ENCODE assay signal across 25 mouse cellular contexts in genomic region chr3:148865234-148865633, GRCm38 (mm10).
DNase-seq lines count a peak whose midpoint lies in the region; ATAC-seq and TF ChIP-seq lines count a peak whose summit lies in the region.
"Had no signal": no experiment of that assay in that cellular context is flagged by ENCODE, and none has a peak within 500 bp of the region (broad histone marks: within the 10 kb centered on the region; RNA-seq: fewer than 3 reads in every experiment).

No protein-coding gene starts in this region.

- H3K4me3 ChIP-seq in midbrain, postnatal 0 days (ENCODE audit: low read depth, low read length) = no peak overlapping the region
- H3K4me3 ChIP-seq in midbrain, embryonic 14.5 days (replicated peaks; ENCODE audit: low read depth, low read length) = no peak overlapping the region
- H3K4me3 ChIP-seq in hindbrain, embryonic 16.5 days (ENCODE audit: low read length) = no peak overlapping the region
- H3K4me3 ChIP-seq in embryonic facial prominence, embryonic 10.5 days = no peak overlapping the region
- H3K4me3 ChIP-seq: embryonic facial prominence, embryonic 13.5 days; gastrocnemius, adult 2 months; heart, embryonic 13.5 days; intestine, embryonic 15.5 days; layer of hippocampus, adult 2 months; limb, embryonic 13.5 days; liver, embryonic 12.5 days; midbrain, embryonic 12.5 days had no signal

- H3K36me3 ChIP-seq in midbrain, postnatal 0 days (ENCODE audit: insufficient read depth, low read length) = no peaks in the 10 kb centered on the region
- 0 out of 2 replicates have a peak, but pooled peaks cover 3% of the 10 kb centered on the region for H3K36me3 ChIP-seq in midbrain, embryonic 14.5 days (ENCODE audit: control insufficient read depth, insufficient read depth, low read length)
- no peaks in the 10 kb centered on the region for H3K36me3 ChIP-seq in hindbrain, embryonic 16.5 days (ENCODE audit: control insufficient read depth, insufficient read depth, low read length)
- peaks cover 44% of the 10 kb centered on the region for H3K36me3 ChIP-seq in embryonic facial prominence, embryonic 10.5 days (replicated peaks)

- 63% methylated on average over 7 of the region's 7 CpGs for WGBS in midbrain, postnatal 0 days
- 78% methylated on average over 7 of the region's 7 CpGs for WGBS in midbrain, embryonic 14.5 days
- WGBS in hindbrain, embryonic 16.5 days = 56% methylated on average over 7 of the region's 7 CpGs
- WGBS in embryonic facial prominence, embryonic 10.5 days = 81% methylated on average over 7 of the region's 7 CpGs

- no peak for DNase-seq in frontal cortex, postnatal 36 days (ENCODE audit: low spot score in 2 of 2)
- peak; percentile 64 for DNase-seq in midbrain, postnatal 0 days (ENCODE audit: low spot score)
- no peak for DNase-seq in midbrain, embryonic 14.5 days
- peak; percentile 22 for DNase-seq in brain, embryonic 18.5 days (ENCODE audit: low read depth, low spot score)
- no peak for DNase-seq in embryonic facial prominence, embryonic 10.5 days (ENCODE audit: low spot score)
- DNase-seq: adrenal gland, postnatal 36 days; B cell, adult 2 months; cerebellum, adult 11-12 months; cerebellum, adult 9-11 months; embryo, embryonic 11 days; gastrocnemius, adult 2 months; liver, postnatal 0 days; lung, postnatal 36 days; right cerebral cortex, adult 18-20 months; thymus, adult 2 months; thymus, postnatal 4 days had no signal

- no peak overlapping the region for H3K4me2 ChIP-seq in midbrain, postnatal 0 days (ENCODE audit: low read depth, low read length, poor library complexity, severe bottlenecking)
- no peak overlapping the region for H3K4me2 ChIP-seq in midbrain, embryonic 14.5 days (ENCODE audit: low read length)
- H3K4me2 ChIP-seq in hindbrain, embryonic 16.5 days (ENCODE audit: low read length) = no peak overlapping the region
- H3K4me2 ChIP-seq: embryonic facial prominence, embryonic 13.5 days; intestine, embryonic 15.5 days; limb, embryonic 13.5 days; liver, embryonic 12.5 days; midbrain, embryonic 12.5 days had no signal

- no peak overlapping the region for H3K27ac ChIP-seq in midbrain, postnatal 0 days (ENCODE audit: low read depth, low read length)
- H3K27ac ChIP-seq in midbrain, embryonic 14.5 days (replicated peaks; ENCODE audit: low read depth, low read length) = no peak overlapping the region
- no peak overlapping the region for H3K27ac ChIP-seq in hindbrain, embryonic 16.5 days (ENCODE audit: low read depth, low read length)
- no peak overlapping the region for H3K27ac ChIP-seq in embryonic facial prominence, embryonic 10.5 days (replicated peaks)
- H3K27ac ChIP-seq: embryonic facial prominence, embryonic 13.5 days; gastrocnemius, adult 2 months; intestine, embryonic 15.5 days; layer of hippocampus, adult 2 months; limb, embryonic 13.5 days; liver, embryonic 12.5 days; midbrain, embryonic 12.5 days had no signal

- 0 out of 2 replicates have a peak, but pooled peaks have one; percentile 10 for ATAC-seq in frontal cortex, adult (ENCODE audit: low TSS enrichment)
- ATAC-seq in midbrain, postnatal 0 days (ENCODE audit: low FRiP score) = no peak
- no peak for ATAC-seq in midbrain, embryonic 14.5 days (ENCODE audit: low FRiP score, low TSS enrichment)
- peak; percentile 79 for ATAC-seq in hindbrain, embryonic 16.5 days
- ATAC-seq: intestine, embryonic 15.5 days; liver, embryonic 12.5 days; liver, postnatal 0 days had no signal

- no peaks in the 10 kb centered on the region for H3K9me3 ChIP-seq in midbrain, postnatal 0 days (ENCODE audit: low read length)
- no peaks in the 10 kb centered on the region for H3K9me3 ChIP-seq in midbrain, embryonic 14.5 days (ENCODE audit: control insufficient read depth, low read length)
- no peaks in the 10 kb centered on the region for H3K9me3 ChIP-seq in hindbrain, embryonic 16.5 days (ENCODE audit: control insufficient read depth, low read length)
- no peaks in the 10 kb centered on the region for H3K9me3 ChIP-seq in embryonic facial prominence, embryonic 10.5 days
- H3K9me3 ChIP-seq: embryonic facial prominence, embryonic 13.5 days; heart, embryonic 13.5 days; intestine, embryonic 15.5 days; limb, embryonic 13.5 days; liver, embryonic 12.5 days; midbrain, embryonic 12.5 days had no signal

- H3K9ac ChIP-seq in midbrain, postnatal 0 days (replicated peaks; ENCODE audit: low read length, poor library complexity, severe bottlenecking) = no peak overlapping the region
- H3K9ac ChIP-seq in midbrain, embryonic 14.5 days (replicated peaks; ENCODE audit: low read length) = no peak overlapping the region
- H3K9ac ChIP-seq in hindbrain, embryonic 16.5 days (ENCODE audit: low read depth, low read length) = no peak overlapping the region
- H3K9ac ChIP-seq: embryonic facial prominence, embryonic 13.5 days; intestine, embryonic 15.5 days; limb, embryonic 13.5 days; liver, embryonic 12.5 days; liver, postnatal 0 days; midbrain, embryonic 12.5 days had no signal

- no peak for TF ChIP-seq CTCF in midbrain, postnatal 0 days (IDR thresholded peaks at IDR 0.05)

- no peaks in the 10 kb centered on the region for H3K27me3 ChIP-seq in midbrain, postnatal 0 days (ENCODE audit: insufficient read depth, low read length)
- H3K27me3 ChIP-seq in midbrain, embryonic 14.5 days (ENCODE audit: control insufficient read depth, insufficient read depth, low read length) = no peaks in the 10 kb centered on the region
- H3K27me3 ChIP-seq in hindbrain, embryonic 16.5 days (replicated peaks; ENCODE audit: control insufficient read depth, insufficient read depth, low read length) = no peaks in the 10 kb centered on the region
- H3K27me3 ChIP-seq in embryonic facial prominence, embryonic 10.5 days (replicated peaks; ENCODE audit: low read depth, poor library complexity, severe bottlenecking) = no peaks in the 10 kb centered on the region
- H3K27me3 ChIP-seq: embryonic facial prominence, embryonic 13.5 days; heart, embryonic 13.5 days; intestine, embryonic 15.5 days; limb, embryonic 13.5 days; liver, embryonic 12.5 days; midbrain, embryonic 12.5 days had no signal

- no peaks in the 10 kb centered on the region for H3K4me1 ChIP-seq in midbrain, postnatal 0 days (ENCODE audit: insufficient read depth, low read length)
- no peaks in the 10 kb centered on the region for H3K4me1 ChIP-seq in midbrain, embryonic 14.5 days (ENCODE audit: control insufficient read depth, insufficient read depth, low read length)
- H3K4me1 ChIP-seq in hindbrain, embryonic 16.5 days (ENCODE audit: control insufficient read depth, insufficient read depth, low read depth, low read length) = no peaks in the 10 kb centered on the region
- peaks cover 15% of the 10 kb centered on the region for H3K4me1 ChIP-seq in embryonic facial prominence, embryonic 10.5 days
- H3K4me1 ChIP-seq: intestine, embryonic 15.5 days had no signal

Comparison
In these comparisons a context has a peak if more than half of its experiments do, and no peak if none do; other contexts are left out.
1. DNase-seq: peak in midbrain, postnatal 0 days (single experiment) and brain, embryonic 18.5 days (single experiment); none in frontal cortex, postnatal 36 days (0 of 2), midbrain, embryonic 14.5 days (single experiment) and embryonic facial prominence, embryonic 10.5 days (single experiment).
2. ATAC-seq: peak in frontal cortex, adult (single experiment) and hindbrain, embryonic 16.5 days (single experiment); none in midbrain, postnatal 0 days (single experiment) and midbrain, embryonic 14.5 days (single experiment).